Mouse (Mus musculus) hindbrain, embryonic 11.5 days (tissue): ENCODE measurements around the gene Atxn7l1. TPM values are rescaled to one million over a fixed set of nuclear protein-coding genes. Genes with fewer than 3 reads are reported as not detected.
A peak's percentile ranks its signal among the peaks of the same experiment; 100 is the strongest.

ENCODE experiments used
- ATAC-seq: fragments of 200-750 bp; cut with Nextera tagmentation; 2 replicates; pipeline ENCODE4 v1.8.0; 2017; ENCODE audit warnings: mild to moderate bottlenecking, moderate TSS enrichment, moderate library complexity; ENCODE audit not compliant: low FRiP score
- DNase-seq: peaks from one replicate; pipeline ENCODE4 v3.0.0-alpha.2; 2015; ENCODE audit warnings: low spot score
- H3K27ac ChIP-seq: fragments of 300-500 bp; sonication (generic); 2 replicates; pipeline ENCODE4 v1.5.1; 2014; ENCODE audit warnings: mild to moderate bottlenecking, low read depth, low read length
- H3K27me3 ChIP-seq: fragments of 300-500 bp; sonication (generic); 2 replicates; pipeline ENCODE4 v1.6.1; 2014; ENCODE audit warnings: mild to moderate bottlenecking, low read length, moderate library complexity, mixed read lengths; ENCODE audit not compliant: control insufficient read depth, insufficient read depth
- H3K36me3 ChIP-seq: fragments of 300-500 bp; sonication (generic); 2 replicates; pipeline ENCODE4 v1.6.1; 2014; ENCODE audit warnings: mild to moderate bottlenecking, low read length, moderate library complexity, mixed read lengths; ENCODE audit not compliant: control insufficient read depth, insufficient read depth
- H3K4me1 ChIP-seq: fragments of 300-500 bp; sonication (generic); replicated peaks from 2 replicates; pipeline ENCODE4 v1.6.1; 2014; ENCODE audit warnings: low read length, mixed read lengths; ENCODE audit not compliant: control insufficient read depth, insufficient read depth
- H3K4me2 ChIP-seq: fragments of 300-500 bp; sonication (generic); replicated peaks from 2 replicates; pipeline ENCODE4 v1.6.1; 2014; ENCODE audit warnings: mild to moderate bottlenecking, low read depth, low read length
- H3K4me3 ChIP-seq: fragments of 300-500 bp; sonication (generic); 2 replicates; pipeline ENCODE4 v1.5.1; 2014; ENCODE audit warnings: low read depth, low read length
- H3K9ac ChIP-seq: fragments of 300-500 bp; sonication (generic); 2 replicates; pipeline ENCODE4 v1.6.1; 2014; ENCODE audit warnings: low read depth, low read length
- H3K9me3 ChIP-seq: fragments of 300-500 bp; sonication (generic); 2 replicates; pipeline ENCODE4 v1.6.1; 2016; ENCODE audit warnings: low read length; ENCODE audit not compliant: control insufficient read depth
- WGBS: fragments of 180-500 bp; shearing (Covaris S2); extraction: QIAGEN DNeasy Blood & Tissue Kit; methylation state at CpG from one replicate; pipeline ENCODE4 v1.1.7; 2014; 5-methylcytosine and 5-hydroxymethylcytosine counted together
- polyA plus RNA-seq: library from polyadenylated mRNA; unstranded; fragments of >200 nt; fragmentation: Nextera tagmentation; extraction: Ambion mirVana; gene quantifications from 2 replicates; pipeline ENCODE4 v1.2.1, GENCODE M21; 2014

Gene Atxn7l1
- polyA plus RNA-seq, 1 experiment from 2014 or later = 21.1 TPM

DNA sequence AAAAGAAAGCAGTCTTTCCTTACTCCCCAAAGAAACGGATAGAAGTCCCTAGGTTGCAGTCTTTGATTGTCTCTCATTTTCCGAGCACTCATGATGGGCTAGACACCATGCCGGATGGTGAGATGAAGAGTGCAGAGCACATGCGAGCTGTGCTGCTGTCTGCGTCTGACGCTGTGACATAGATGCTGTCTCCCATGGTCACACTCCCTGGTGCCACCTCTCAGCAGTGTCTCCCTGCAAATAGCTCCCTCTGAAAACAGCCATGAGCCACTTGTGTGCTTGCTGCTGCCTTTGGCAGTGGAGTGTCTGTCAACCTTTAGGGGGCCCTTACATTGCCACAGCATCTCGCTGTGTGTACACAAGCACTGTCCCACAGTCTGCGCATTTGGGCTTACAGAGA, 95.2 kb downstream of the Atxn7l1 start:
- Histone ChIP-seq H3K9ac (no peak overlapping the region), H3K27ac (no peak overlapping the region), H3K27me3 (no peaks in the 10 kb centered on the region), H3K36me3 (no peaks in the 10 kb centered on the region), H3K9me3 (no peaks in the 10 kb centered on the region), H3K4me2 (no peak overlapping the region), H3K4me1 (no peaks in the 10 kb centered on the region), H3K4me3 (no peak overlapping the region)
- no peak for DNase-seq
- ATAC-seq = no peak
- WGBS = 77% methylated on average over 8 of the region's 8 CpGs

DNA sequence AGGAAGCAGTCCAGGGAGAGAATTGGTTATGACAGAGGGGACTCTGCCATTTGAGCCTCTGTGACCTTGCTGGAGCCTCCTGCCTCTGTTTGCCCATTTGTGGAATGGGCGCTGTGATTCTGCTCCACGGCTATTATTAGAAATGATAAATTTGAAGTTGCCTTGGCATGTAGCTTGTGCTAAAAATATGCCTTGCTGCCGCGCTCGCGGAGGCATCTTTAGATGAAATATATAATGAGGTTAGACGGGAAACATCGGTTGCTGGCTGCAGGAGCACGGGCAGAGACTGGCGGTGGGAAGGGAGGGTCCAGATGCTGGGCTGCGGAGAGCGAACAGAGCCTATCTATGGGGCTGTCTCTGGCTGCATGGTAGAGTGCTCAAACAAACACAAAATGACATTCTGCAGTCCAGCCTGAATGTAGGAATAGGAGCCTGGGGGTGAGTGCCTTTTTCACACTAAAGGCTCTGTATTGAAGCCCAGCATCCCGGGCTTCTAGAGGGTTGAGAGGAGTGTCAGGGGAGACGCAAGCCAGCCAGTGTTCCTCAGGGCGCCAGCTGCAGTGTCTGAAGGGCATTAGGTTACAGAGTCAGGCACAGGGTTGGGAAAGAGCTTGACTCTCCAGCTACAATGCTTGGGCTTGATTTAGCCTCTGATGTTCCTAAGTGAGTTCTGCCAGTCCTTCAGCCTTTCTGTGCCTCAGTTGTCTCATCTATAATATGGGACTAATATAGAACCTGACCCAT, 96.8 kb downstream of the Atxn7l1 start:
- DNase-seq = no peak
- H3K4me2 ChIP-seq = no peak overlapping the region
- H3K27me3 ChIP-seq = no peaks in the 10 kb centered on the region
- WGBS = 71% methylated on average over 15 of the region's 15 CpGs
- H3K4me1 ChIP-seq = no peaks in the 10 kb centered on the region
- no peaks in the 10 kb centered on the region for H3K36me3 ChIP-seq
- H3K4me3 ChIP-seq = no peak overlapping the region
- H3K27ac ChIP-seq = no peak overlapping the region
- H3K9ac ChIP-seq = no peak overlapping the region
- H3K9me3 ChIP-seq = no peaks in the 10 kb centered on the region
- ATAC-seq = no peak

DNA sequence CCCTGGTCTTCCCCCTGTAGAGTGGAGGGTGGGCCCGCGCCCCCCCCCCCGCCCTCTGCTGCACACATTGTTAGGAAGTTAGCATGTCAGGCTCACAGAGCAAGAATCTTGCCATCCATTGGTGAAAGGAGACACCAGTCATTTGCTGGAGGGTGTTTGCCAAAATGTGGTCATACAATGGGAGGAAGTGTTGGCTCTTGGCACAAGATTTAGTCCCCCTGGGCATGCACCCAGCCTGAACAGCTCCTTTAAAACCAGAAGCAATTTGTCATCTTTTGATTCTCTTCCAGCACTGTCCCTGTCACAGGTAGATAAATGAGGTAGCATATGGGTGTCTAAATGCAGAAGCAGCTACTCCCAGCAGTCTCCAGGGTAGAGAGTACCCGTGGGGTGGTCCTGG, 98.0 kb downstream of the Atxn7l1 start:
- no peak overlapping the region for H3K4me3 ChIP-seq
- no peaks in the 10 kb centered on the region for H3K27me3 ChIP-seq
- no peaks in the 10 kb centered on the region for H3K36me3 ChIP-seq
- no peak overlapping the region for H3K9ac ChIP-seq
- H3K4me1 ChIP-seq = no peaks in the 10 kb centered on the region
- H3K4me2 ChIP-seq = no peak overlapping the region
- no peaks in the 10 kb centered on the region for H3K9me3 ChIP-seq
- no peak for ATAC-seq
- 82% methylated on average over 4 of the region's 4 CpGs for WGBS
- no peak overlapping the region for H3K27ac ChIP-seq
- DNase-seq = no peak

DNA sequence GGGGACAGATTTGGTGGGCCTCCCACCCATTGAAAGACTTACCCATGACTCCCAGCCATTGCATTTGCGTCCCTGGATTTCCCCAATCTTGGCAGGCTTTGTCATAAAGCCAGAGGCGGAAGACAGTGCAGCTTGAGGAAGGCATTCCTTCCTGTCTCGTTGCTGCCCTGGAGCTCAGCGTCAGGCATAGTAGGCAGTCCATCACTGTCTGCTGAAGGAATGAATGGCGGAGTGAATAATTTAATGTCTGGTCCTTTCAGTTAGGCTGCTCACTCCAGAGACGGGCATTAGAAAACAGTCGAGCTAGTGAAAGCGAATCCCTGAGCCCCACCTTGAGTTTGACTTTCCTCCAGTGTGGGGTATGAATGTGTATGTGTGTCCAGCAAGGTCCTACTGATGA, 99.4 kb downstream of the Atxn7l1 start:
- Histone ChIP-seq H3K4me1 (no peaks in the 10 kb centered on the region), H3K27ac (no peak overlapping the region), H3K4me2 (no peak overlapping the region), H3K9ac (no peak overlapping the region), H3K27me3 (no peaks in the 10 kb centered on the region), H3K36me3 (no peaks in the 10 kb centered on the region), H3K9me3 (no peaks in the 10 kb centered on the region), H3K4me3 (no peak overlapping the region)
- WGBS = 60% methylated on average over 8 of the region's 8 CpGs
- ATAC-seq (peak; percentile 39), DNase-seq (peak; percentile 25)

DNA sequence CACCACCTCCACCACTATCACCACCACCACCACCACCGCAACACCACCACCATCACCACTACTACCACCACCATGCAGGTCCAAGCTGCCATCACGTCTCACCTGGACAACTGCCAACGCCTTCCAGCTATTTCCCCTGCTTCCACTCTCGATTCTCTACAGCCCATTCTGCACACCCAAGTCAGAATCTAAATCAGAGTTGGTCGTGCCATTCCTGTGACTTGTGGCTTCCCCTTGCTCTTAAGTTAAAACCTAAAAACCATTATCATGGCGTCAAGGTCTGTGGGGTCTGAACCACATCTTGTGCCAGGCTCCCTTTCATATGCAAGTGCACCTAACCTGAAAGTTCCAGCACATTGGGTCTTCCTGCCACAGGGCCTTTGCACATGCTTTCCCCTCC, 102.7 kb downstream of the Atxn7l1 start:
- 94% methylated on average over 5 of the region's 6 CpGs for WGBS
- DNase-seq = no peak
- no peaks in the 10 kb centered on the region for H3K27me3 ChIP-seq
- no peak overlapping the region for H3K9ac ChIP-seq
- no peaks in the 10 kb centered on the region for H3K36me3 ChIP-seq
- H3K4me2 ChIP-seq = no peak overlapping the region
- H3K9me3 ChIP-seq = no peaks in the 10 kb centered on the region
- no peak overlapping the region for H3K27ac ChIP-seq
- no peak for ATAC-seq
- H3K4me3 ChIP-seq = no peak overlapping the region
- H3K4me1 ChIP-seq = no peaks in the 10 kb centered on the region

DNA sequence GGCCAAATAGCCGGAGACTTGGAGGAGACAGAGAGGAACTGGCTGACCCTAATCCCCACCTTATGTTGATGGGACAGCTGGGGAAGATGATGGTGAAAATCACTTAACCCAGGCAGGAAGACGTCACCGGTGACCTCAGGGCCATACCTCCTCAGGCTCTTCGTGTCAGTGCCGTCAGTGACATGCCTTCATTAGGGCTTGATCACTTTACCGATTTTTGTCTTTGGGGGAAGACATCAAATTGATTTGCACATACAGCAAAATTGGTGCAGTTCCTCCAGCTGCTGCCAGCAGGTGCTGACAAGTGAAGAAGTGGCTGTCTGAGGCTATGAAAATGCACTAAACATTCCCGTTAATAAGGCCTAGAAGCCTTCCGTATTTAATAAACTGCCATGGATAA, 103.9 kb downstream of the Atxn7l1 start:
- 78% methylated on average over 8 of the region's 8 CpGs for WGBS
- DNase-seq = no peak
- no peaks in the 10 kb centered on the region for H3K27me3 ChIP-seq
- H3K4me3 ChIP-seq = no peak overlapping the region
- no peak overlapping the region for H3K9ac ChIP-seq
- ATAC-seq = no peak
- no peaks in the 10 kb centered on the region for H3K36me3 ChIP-seq
- no peak overlapping the region for H3K4me2 ChIP-seq
- H3K9me3 ChIP-seq = no peaks in the 10 kb centered on the region
- no peak overlapping the region for H3K27ac ChIP-seq
- no peaks in the 10 kb centered on the region for H3K4me1 ChIP-seq

DNA sequence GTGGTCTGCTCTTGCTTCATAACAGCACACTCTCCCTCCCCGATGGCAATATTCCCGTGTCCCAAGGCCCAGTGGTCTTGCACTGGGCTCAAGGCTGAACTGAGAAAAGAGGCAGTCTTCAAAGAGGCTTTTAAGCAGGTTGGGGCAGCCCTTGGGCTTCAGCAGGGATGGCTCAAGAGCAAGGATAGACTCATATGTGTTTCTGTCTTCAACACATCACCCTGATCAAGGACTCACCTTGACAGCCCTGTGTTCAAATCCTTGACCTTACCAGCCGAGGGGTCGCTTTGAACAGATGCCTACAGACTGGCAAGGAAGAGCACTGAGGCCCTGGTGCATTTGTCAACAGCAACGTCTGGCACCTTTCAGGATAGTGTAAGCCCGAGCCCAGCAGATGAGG, 105.1 kb downstream of the Atxn7l1 start:
- no peak overlapping the region for H3K4me3 ChIP-seq
- DNase-seq (no peak), ATAC-seq (no peak)
- no peaks in the 10 kb centered on the region for H3K36me3 ChIP-seq
- H3K4me2 ChIP-seq = no peak overlapping the region
- H3K4me1 ChIP-seq = no peaks in the 10 kb centered on the region
- H3K27me3 ChIP-seq = no peaks in the 10 kb centered on the region
- no peak overlapping the region for H3K9ac ChIP-seq
- H3K9me3 ChIP-seq = no peaks in the 10 kb centered on the region
- 83% methylated on average over 6 of the region's 6 CpGs for WGBS
- no peak overlapping the region for H3K27ac ChIP-seq

DNA sequence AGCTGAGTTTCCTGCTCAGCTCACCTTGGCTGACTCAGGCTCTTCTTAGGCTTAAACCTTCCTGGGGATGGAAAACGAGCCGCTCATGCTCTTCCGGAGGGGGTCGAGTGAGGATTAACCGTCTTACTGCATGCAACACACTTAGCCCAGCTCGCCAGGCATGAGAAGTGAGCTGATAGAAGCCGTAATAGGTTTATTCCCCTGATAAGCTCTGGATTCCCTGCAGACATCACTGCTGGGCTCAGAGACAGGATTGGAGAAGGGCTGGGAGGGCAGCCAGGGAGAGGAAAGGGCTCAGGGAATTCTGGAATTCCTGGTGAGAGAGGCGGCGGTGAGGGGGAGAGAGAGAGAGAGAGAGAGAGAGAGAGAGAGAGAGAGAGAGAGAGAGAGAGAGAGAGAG, 105.7 kb downstream of the Atxn7l1 start:
- DNase-seq = no peak
- ATAC-seq = no peak

DNA sequence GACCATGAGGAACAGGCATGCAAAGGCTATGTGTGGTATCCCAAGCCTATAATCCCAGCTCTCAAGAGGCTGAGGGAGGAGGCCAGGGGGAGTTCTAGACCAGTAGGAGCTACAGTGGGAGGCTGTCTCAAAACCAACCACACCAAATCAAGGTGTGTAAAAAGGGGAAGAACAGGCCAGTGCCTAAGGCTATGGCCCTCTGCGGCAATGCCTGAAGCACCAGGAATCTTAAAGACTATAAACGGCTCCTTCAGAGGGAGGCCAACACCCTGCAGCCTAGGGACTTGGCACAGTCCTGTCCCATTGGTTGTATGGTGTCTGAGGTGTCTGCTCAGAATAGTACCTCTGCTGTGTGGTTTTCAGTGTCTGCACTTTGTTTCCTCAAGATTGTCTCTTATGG, 107.8 kb downstream of the Atxn7l1 start:
- no peak overlapping the region for H3K4me2 ChIP-seq
- H3K9ac ChIP-seq = no peak overlapping the region
- no peaks in the 10 kb centered on the region for H3K9me3 ChIP-seq
- H3K27ac ChIP-seq = no peak overlapping the region
- no peak overlapping the region for H3K4me3 ChIP-seq
- no peak for DNase-seq
- no peaks in the 10 kb centered on the region for H3K27me3 ChIP-seq
- no peaks in the 10 kb centered on the region for H3K4me1 ChIP-seq
- no peak for ATAC-seq
- no peaks in the 10 kb centered on the region for H3K36me3 ChIP-seq
- WGBS = 91% methylated on average over 2 of the region's 2 CpGs

More for the DNA sequence above, 105.7 kb downstream of the Atxn7l1 start:
- no peaks in the 10 kb centered on the region for H3K9me3 ChIP-seq
- no peaks in the 10 kb centered on the region for H3K27me3 ChIP-seq
- H3K4me3 ChIP-seq = no peak overlapping the region
- no peak overlapping the region for H3K27ac ChIP-seq
- no peak overlapping the region for H3K4me2 ChIP-seq
- no peak overlapping the region for H3K9ac ChIP-seq
- no peaks in the 10 kb centered on the region for H3K4me1 ChIP-seq
- no peaks in the 10 kb centered on the region for H3K36me3 ChIP-seq
- WGBS = 65% methylated on average over 9 of the region's 9 CpGs
